Mouse (Mus musculus) liver, embryonic 11.5 days (tissue): ENCODE data around the gene Sik3. TPM values are rescaled to one million over a fixed set of nuclear protein-coding genes. Genes with fewer than 3 reads are reported as not detected.

Experiments
- ATAC-seq: fragments of 200-750 bp; cut with Nextera tagmentation; replicated peaks from 2 replicates; pipeline ENCODE4 v1.8.0; 2017; ENCODE audit warnings: moderate number of reproducible peaks, mild to moderate bottlenecking, moderate TSS enrichment, moderate library complexity; ENCODE audit not compliant: low FRiP score
- DNase-seq: peaks from one replicate; pipeline ENCODE4 v3.0.0-alpha.2; 2017; ENCODE audit warnings: low spot score
- H3K27ac ChIP-seq: fragments of 300-500 bp; sonication (generic); 2 replicates; pipeline ENCODE4 v1.5.1; 2014; ENCODE audit warnings: mild to moderate bottlenecking, low read depth, low read length, control low read depth
- H3K27me3 ChIP-seq: fragments of 300-500 bp; sonication (generic); replicated peaks from 2 replicates; pipeline ENCODE4 v1.6.1; 2014; ENCODE audit warnings: low read length, mixed read lengths; ENCODE audit not compliant: control insufficient read depth, insufficient read depth
- H3K36me3 ChIP-seq: fragments of 300-500 bp; sonication (generic); 2 replicates; pipeline ENCODE4 v1.6.1; 2014; ENCODE audit warnings: mild to moderate bottlenecking, low read length, moderate library complexity, mixed read lengths; ENCODE audit not compliant: control insufficient read depth, insufficient read depth
- H3K4me1 ChIP-seq: fragments of 300-500 bp; sonication (generic); replicated peaks from 2 replicates; pipeline ENCODE4 v1.6.1; 2014; ENCODE audit warnings: low read length, mixed read lengths; ENCODE audit not compliant: control insufficient read depth, insufficient read depth
- H3K4me2 ChIP-seq: fragments of 300-500 bp; sonication (generic); 2 replicates; pipeline ENCODE4 v1.6.1; 2014; ENCODE audit warnings: mild to moderate bottlenecking, control low read depth, moderate library complexity
- H3K4me3 ChIP-seq: fragments of 300-500 bp; sonication (generic); 2 replicates; pipeline ENCODE4 v1.5.1; 2014; ENCODE audit warnings: low read depth, low read length, control low read depth
- H3K9ac ChIP-seq: fragments of 300-500 bp; sonication (generic); 2 replicates; pipeline ENCODE4 v1.6.1; 2014; ENCODE audit warnings: low read depth, low read length, control low read depth
- H3K9me3 ChIP-seq: fragments of 300-500 bp; sonication (generic); 2 replicates; pipeline ENCODE4 v1.6.1; 2016; ENCODE audit warnings: low read length, inconsistent platforms, mixed read lengths; ENCODE audit not compliant: control insufficient read depth
- WGBS: fragments of 180-500 bp; shearing (Covaris S2); extraction: QIAGEN DNeasy Blood & Tissue Kit; methylation state at CpG from one replicate; pipeline ENCODE4 v1.1.7; 2014; 5-methylcytosine and 5-hydroxymethylcytosine counted together
- polyA plus RNA-seq: library from polyadenylated mRNA; unstranded; fragments of >200 nt; fragmentation: Nextera tagmentation; extraction: Ambion mirVana; gene quantifications from 2 replicates; pipeline ENCODE4 v1.2.1, GENCODE M21; 2014

Sik3 gene
- polyA plus RNA-seq, 1 experiment from 2014 or later, result 9.5 TPM

- Histone ChIP-seq H3K4me2 (peak overlapping the region; percentile 95), H3K4me1 (peaks cover 41% of the 10 kb centered on the region), H3K27me3 (no peaks in the 10 kb centered on the region), H3K9me3 (no peaks in the 10 kb centered on the region), H3K36me3 (no peaks in the 10 kb centered on the region), H3K4me3 (peak overlapping the region; percentile 98), H3K27ac (peak overlapping the region; percentile 89), H3K9ac (peak overlapping the region; percentile 95)
- ATAC-seq (peak; percentile 44), DNase-seq (peak; percentile 61)
- under 1% methylated on average over 45 of the region's 46 CpGs for WGBS
Measured at GRCm38 (mm10) chr9:46013009-46013586, 478 bp downstream of the Sik3 start.

- Histone ChIP-seq H3K27ac (peak overlapping the region; percentile 89), H3K9me3 (no peaks in the 10 kb centered on the region), H3K4me1 (peaks cover 41% of the 10 kb centered on the region), H3K27me3 (no peaks in the 10 kb centered on the region), H3K4me3 (peak overlapping the region; percentile 98), H3K4me2 (peak overlapping the region; percentile 95), H3K9ac (peak overlapping the region; percentile 95), H3K36me3 (no peaks in the 10 kb centered on the region)
- DNase-seq (no peak), ATAC-seq (no peak)
- 0% methylated on average over 5 of the region's 5 CpGs for WGBS
Measured at GRCm38 (mm10) chr9:46013616-46014015, 996 bp downstream of the Sik3 start.

GRCm38 (mm10) chr9:46014251-46014681, 1.6 kb downstream of the Sik3 start:
- Histone ChIP-seq H3K36me3 (peaks cover 3% of the 10 kb centered on the region; the same call in 1 of the 2 replicates), H3K9ac (peak overlapping the region; percentile 95), H3K4me2 (peak overlapping the region; percentile 95), H3K27me3 (no peaks in the 10 kb centered on the region), H3K27ac (peak overlapping the region; percentile 89), H3K4me3 (peak overlapping the region; percentile 98), H3K4me1 (peaks cover 40% of the 10 kb centered on the region), H3K9me3 (no peaks in the 10 kb centered on the region)
- DNase-seq (peak; percentile 57), ATAC-seq (peak; percentile 47)
- WGBS, result under 1% methylated on average over 10 of the region's 10 CpGs

GRCm38 (mm10) chr9:46015081-46015551, 2.5 kb downstream of the Sik3 start:
- ATAC-seq, result no peak

GRCm38 (mm10) chr9:46015831-46016230, 3.2 kb downstream of the Sik3 start:
- Histone ChIP-seq H3K9me3 (no peaks in the 10 kb centered on the region), H3K4me3 (no peak overlapping the region), H3K9ac (no peak overlapping the region), H3K27ac (no peak overlapping the region), H3K4me1 (peaks cover 38% of the 10 kb centered on the region), H3K36me3 (peaks cover 3% of the 10 kb centered on the region; the same call in 1 of the 2 replicates), H3K4me2 (peak overlapping the region; percentile 95), H3K27me3 (no peaks in the 10 kb centered on the region)
- no peak for DNase-seq
- ATAC-seq, result no peak
- 48% methylated on average over 9 of the region's 9 CpGs for WGBS

More at GRCm38 (mm10) chr9:46015081-46015551, 2.5 kb downstream of the Sik3 start:
- DNase-seq, result peak; percentile 40
- Histone ChIP-seq H3K36me3 (peaks cover 3% of the 10 kb centered on the region; the same call in 1 of the 2 replicates), H3K27ac (peak overlapping the region; percentile 70), H3K4me2 (peak overlapping the region; percentile 95), H3K9me3 (no peaks in the 10 kb centered on the region), H3K27me3 (no peaks in the 10 kb centered on the region), H3K4me3 (peak overlapping the region; percentile 98; the same call in 1 of the 2 replicates), H3K4me1 (peaks cover 38% of the 10 kb centered on the region), H3K9ac (peak overlapping the region; percentile 34)
- WGBS, result 27% methylated on average over 8 of the region's 8 CpGs

GRCm38 (mm10) chr9:46016417-46016816, 3.8 kb downstream of the Sik3 start:
- DNase-seq (no peak), ATAC-seq (no peak)
- Histone ChIP-seq H3K9ac (no peak overlapping the region), H3K4me1 (peaks cover 32% of the 10 kb centered on the region), H3K27ac (no peak overlapping the region), H3K9me3 (no peaks in the 10 kb centered on the region), H3K27me3 (no peaks in the 10 kb centered on the region), H3K4me2 (no peak overlapping the region), H3K4me3 (no peak overlapping the region), H3K36me3 (peaks cover 6% of the 10 kb centered on the region; the same call in 1 of the 2 replicates)
- WGBS, result 78% methylated on average over 4 of the region's 4 CpGs

GRCm38 (mm10) chr9:46018316-46018715, 5.7 kb downstream of the Sik3 start:
- no peak overlapping the region for H3K4me3 ChIP-seq
- H3K9me3 ChIP-seq, result no peaks in the 10 kb centered on the region
- peaks cover 6% of the 10 kb centered on the region; the same call in 1 of the 2 replicates for H3K36me3 ChIP-seq
- no peak for DNase-seq
- no peak overlapping the region for H3K27ac ChIP-seq
- H3K27me3 ChIP-seq, result no peaks in the 10 kb centered on the region
- no peak overlapping the region for H3K9ac ChIP-seq
- H3K4me1 ChIP-seq, result peaks cover 27% of the 10 kb centered on the region
- H3K4me2 ChIP-seq, result no peak overlapping the region
- ATAC-seq, result no peak
- 87% methylated on average over 6 of the region's 6 CpGs for WGBS

- no peak overlapping the region for H3K9ac ChIP-seq
- no peak for DNase-seq
- H3K4me3 ChIP-seq, result no peak overlapping the region
- no peaks in the 10 kb centered on the region for H3K9me3 ChIP-seq
- H3K4me1 ChIP-seq, result peaks cover 19% of the 10 kb centered on the region
- H3K27me3 ChIP-seq, result no peaks in the 10 kb centered on the region
- 80% methylated on average over 6 of the region's 6 CpGs for WGBS
- ATAC-seq, result no peak
- H3K36me3 ChIP-seq, result peaks cover 6% of the 10 kb centered on the region; the same call in 1 of the 2 replicates
- no peak overlapping the region for H3K4me2 ChIP-seq
- H3K27ac ChIP-seq, result no peak overlapping the region
Measured at GRCm38 (mm10) chr9:46019975-46020374, 7.4 kb downstream of the Sik3 start.

- Histone ChIP-seq H3K27ac (no peak overlapping the region), H3K9me3 (no peaks in the 10 kb centered on the region), H3K4me1 (no peaks in the 10 kb centered on the region; the same call in 1 of the 2 replicates), H3K4me2 (no peak overlapping the region), H3K9ac (no peak overlapping the region), H3K27me3 (no peaks in the 10 kb centered on the region), H3K36me3 (peaks cover 6% of the 10 kb centered on the region; the same call in 1 of the 2 replicates), H3K4me3 (no peak overlapping the region)
- WGBS, result 94% methylated on average over 11 of the region's 11 CpGs
- ATAC-seq (no peak), DNase-seq (no peak)
Measured at GRCm38 (mm10) chr9:46023591-46023990, 11.0 kb downstream of the Sik3 start.
